Mouse (Mus musculus): ENCODE results near the gene Snx13.
A peak's percentile ranks its signal among the peaks of the same experiment; 100 is the strongest.

The Snx13 gene

DNA sequence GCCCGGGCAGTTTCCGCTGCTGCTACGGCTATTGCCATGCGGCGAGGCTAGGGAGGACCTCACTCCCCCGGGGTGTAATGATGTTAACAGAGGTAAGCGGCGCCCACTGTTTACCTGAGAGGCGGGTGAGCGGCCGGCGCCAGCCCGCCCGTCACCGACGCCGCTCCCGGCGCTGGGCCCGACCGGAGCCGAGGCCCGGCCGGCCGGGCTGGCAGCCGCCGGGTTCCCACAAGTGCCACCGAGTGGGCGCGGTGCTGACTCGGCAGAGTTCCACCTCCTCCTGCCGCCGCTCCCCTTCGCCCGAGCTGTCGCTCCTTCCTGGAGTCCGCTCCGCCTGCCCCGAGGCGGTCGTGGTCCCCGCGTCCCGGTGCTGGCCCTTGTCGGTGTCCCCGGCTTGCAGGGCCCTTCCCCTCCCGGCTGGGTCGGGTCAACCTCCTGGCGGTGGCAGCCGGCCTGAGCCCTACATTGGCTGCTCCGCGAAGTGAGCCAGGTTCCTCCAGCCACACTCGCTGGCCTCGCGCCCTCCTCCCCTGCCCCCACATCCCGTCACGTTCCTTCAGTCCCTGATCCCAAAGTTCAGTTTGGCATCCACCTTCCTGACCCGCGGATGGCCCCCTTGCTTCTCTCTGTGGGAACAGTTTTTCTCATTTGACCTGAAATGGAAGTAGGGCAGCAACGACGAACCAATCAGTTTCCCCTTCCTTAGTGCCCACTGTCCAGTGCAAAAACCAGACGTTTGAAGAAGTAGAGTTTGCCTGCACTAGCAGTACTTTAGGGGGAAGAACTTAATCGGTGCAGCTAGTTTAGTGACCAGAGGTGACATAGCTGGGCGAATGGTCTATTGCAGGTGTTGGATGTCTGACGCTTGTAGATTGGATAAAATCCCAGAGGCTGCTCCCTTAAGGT lies 587 bp downstream of the Snx13 start:
- peak; percentile 76 for DNase-seq (ENCODE audit: low spot score)

DNA sequence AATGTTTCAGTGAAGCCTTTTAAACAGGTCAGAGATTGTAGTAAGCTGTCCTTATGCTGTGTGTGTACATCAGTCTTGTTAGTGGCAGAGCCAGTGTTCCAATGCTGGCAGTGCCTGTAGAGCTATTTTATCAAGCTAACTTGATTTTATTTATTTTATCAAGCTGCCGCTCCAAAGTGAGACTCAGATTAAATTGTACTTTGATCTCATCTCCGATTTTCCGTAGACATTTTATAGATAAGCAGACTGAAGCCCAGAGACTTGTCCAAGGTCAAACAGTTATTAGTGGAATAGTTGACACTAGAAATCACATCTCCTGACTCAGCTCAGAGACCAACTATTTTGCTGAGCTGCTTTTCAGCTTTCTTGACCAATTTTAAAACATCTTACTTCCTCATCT lies 1.9 kb downstream of the Snx13 start:
- DNase-seq (ENCODE audit: low spot score) = no peak

DNA sequence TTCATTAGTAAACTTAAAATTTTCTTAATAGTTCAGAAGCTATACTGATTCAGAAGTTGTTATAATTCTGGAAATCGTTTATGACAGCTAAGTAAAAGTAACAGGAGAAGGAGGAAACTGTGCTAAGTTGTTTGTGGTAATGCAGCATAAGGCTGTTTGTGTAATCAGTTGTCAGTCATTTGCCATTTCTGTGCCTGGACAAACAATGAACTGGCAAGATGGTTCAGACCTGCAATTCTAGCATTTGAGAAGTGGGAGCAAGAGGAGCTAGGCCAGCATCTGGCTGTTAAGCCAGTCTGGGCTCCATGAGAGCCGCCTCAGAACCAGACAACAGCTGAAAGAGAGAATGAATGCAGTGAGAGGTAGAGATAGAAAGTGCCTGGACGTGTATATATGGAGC lies 3.5 kb downstream of the Snx13 start:
- no peak for DNase-seq (ENCODE audit: low spot score)

DNA sequence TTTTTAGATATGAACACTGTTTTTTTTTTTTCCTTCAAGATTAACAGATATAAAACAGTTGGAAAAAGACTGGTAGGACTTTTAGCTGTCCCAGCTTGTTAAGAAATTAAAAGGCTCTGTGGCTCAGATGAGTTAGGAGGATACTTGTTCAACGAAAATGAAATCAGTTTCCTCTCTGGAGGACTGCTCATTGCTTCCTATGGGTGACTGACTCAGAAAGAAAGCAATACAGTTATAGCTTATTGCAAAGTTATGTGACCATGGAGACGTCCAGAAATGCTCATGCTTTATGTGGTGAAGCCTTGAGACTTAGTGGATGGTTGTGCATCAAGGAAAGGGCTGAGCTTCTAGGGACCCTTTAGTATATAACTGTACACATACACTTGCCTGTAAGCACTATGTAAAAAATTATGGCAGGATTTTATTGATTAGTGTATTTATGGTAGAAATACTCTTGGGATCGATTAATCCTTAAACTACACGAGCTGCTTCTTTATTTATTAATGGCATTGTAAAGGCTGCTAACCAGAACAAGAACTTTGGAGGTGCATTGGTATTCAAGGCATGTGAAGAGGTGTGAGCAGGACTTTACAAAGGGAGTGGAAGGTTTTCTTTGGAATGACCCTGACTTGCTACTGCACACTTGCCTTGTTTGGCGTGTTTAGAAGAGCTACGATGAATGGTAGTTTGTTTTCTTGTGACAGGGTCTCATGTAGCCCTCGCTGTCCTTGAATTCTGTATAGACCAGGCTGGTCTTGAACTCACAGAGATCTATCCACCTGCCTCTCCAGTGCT lies 4.2 kb downstream of the Snx13 start:
- no peak for DNase-seq (ENCODE audit: low spot score)

DNA sequence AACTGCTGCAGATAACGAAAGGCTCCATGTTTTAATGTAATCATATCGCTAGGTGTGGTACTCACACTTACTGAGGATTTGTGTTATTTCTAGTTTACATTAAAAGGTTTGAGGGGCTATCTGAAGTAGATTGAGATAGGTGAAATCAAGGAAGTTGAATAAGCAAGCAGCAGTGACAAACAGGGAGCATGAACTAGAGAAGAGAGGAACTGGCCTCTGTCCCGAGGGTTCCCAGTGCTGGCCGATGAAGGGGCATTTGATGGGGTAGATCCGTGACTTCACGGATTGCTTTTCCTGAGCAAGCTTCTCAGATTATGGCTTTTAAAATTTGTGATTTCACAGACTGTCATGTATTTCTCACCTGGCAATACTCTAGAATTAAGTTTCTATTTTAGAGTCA lies 7.4 kb downstream of the Snx13 start:
- DNase-seq (ENCODE audit: low spot score) = no peak

DNA sequence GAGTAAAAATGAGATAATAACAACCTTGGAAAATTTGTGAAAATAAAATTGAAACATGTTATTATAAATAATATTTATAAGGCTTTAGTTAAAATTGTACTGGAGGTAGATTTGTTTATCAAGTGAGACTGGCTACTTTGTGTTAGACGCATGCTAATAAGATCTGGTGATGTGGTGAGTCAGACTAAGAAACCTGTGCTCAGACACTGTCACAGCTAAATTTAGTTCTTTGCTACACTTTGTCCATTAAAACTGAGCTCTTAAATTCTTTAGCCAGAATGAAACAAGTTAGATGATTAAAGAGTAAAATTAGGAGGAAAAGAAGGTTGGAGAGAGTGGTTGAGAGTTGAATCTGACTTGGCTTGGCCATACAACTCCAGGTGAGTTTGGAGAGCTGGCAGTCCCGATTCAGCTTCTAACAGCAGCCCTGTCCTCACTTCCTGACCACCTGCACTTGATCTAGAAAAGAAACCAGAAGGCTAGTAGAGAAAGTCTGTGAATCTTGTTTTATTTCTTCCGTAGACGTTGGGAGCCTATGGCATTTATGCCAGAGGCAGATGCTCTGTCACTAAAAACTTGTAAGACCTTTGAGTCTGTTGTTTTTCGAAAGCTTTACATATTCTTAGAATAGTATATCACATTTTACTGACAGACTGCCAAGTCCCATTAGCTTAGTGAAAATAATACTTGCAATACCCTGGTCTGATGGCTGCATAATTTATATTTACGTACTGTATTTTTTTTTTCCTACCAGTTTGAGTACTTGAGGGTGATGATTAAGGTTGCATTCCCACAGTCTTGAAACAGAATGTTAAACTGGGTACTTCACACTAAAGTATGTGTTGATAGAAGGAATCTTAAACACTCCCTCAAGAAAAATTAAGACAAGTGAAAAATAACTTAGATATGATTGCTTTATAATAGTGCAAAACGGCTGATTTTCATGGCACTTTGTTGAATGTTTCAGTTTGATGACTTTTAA lies 8.4 kb downstream of the Snx13 start:
- no peak for DNase-seq (ENCODE audit: low spot score)

DNA sequence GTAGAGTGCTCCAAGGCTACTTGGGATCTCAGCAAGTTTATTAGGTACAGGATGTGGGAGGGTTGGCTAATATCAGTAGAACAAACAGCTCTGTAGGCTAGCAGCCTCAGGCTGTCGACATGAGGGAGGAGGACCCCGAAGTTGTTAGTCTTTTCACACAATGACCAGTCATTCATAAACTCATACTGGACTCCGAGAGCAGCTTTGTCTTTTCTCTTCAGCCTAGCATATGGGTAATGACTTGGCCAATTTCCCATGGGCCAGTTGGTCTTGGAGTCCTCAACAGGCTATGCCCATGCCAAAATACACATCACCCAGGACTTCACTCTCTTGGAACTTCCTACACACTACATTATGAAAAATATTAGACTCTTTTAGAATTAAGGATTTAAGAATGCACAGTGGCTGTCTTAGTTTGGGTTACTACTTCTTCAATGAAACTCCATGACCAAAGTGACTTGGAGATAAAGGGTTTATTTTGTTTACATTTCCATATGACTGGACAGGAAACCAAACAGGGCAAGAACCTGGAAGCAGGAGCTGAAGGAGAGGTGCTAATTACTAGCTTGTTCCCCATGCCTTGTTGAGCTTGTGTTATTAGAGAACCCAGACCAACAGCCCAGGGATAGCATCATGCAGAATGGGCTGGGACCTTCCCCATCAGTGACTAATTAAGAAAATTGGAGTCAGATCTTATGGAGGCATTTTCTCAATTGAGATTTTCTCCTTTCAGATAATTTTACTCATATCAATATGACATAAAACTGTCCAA lies 16.9 kb downstream of the Snx13 start:
- DNase-seq (ENCODE audit: low spot score) = no peak

DNA sequence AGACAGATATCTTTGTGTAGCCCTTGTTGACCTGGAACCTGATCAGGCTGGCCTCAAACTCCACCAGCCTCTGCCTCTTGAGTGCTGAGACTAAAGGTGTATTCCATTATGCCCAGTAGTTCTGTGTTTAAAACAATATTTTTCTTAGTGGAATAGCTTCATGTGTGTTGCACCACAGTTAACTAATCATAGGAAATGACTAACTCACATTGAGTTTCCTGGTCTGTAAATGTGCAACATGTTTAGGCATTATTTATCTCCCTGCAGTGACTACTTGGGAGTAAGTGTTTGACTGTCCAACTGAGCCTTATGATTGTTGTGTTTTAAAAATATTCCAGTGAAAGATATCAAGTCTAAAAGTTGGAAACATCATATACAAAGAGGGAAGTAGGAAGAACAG lies 20.6 kb downstream of the Snx13 start:
- no peak for DNase-seq (ENCODE audit: low spot score)

DNA sequence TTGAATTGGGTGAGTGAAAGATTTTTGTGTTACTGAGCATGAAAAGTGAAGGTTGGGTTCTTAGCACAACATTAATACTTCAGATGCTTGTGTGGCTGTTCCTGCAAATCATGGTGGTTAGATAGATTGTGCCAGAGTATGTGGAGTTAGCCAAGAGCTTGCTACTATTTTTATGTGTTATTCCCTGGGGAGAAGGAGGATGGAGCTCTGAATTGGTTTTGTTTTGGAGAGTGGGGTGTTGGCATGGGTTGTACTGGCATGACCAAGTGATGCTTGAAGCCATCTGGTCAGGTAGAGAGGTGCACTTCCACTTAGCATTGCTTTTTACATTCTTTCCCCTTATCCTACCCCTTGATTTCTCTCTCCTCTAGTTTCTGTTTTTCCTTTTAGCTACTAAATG lies 24.4 kb downstream of the Snx13 start:
- DNase-seq (ENCODE audit: low spot score) = no peak

DNA sequence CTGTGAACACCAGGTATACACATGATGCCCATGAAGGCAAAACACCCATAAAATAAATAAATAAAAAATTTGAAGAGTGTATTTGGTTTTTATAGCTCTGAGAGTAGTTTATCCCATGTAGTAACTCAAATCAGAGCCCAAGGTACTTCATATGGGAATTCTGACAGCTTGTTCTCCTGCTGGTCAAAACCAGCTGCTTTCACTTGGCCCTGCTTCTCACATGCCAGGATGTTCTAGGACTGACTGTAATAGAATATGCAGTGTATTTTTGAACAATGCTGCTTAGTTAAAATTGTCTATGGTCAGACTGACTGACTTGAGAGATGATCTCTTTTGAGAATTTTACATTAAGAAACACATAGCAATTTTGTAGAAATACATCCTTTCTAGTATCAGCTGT lies 25.2 kb downstream of the Snx13 start:
- DNase-seq (ENCODE audit: low spot score) = no peak

DNA sequence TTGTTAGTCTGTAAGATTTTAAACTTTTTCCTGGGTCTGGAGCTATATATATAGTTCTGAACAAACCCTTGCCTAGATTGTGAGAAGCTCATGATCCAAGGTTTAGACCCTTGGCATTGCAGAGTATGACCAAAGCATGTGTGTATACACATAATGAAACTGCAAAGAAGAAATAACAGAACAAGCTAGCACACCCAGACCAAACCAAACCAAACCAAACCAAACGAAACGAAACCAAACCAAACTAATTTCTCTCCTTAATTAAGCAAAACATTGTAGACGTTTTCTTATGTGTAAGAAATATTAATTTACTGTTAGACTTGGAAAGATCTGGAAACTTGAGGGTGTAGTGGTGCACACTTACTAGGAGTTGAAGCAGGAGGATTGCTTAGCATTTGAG lies 29.0 kb downstream of the Snx13 start:
- DNase-seq (ENCODE audit: low spot score) = no peak

DNA sequence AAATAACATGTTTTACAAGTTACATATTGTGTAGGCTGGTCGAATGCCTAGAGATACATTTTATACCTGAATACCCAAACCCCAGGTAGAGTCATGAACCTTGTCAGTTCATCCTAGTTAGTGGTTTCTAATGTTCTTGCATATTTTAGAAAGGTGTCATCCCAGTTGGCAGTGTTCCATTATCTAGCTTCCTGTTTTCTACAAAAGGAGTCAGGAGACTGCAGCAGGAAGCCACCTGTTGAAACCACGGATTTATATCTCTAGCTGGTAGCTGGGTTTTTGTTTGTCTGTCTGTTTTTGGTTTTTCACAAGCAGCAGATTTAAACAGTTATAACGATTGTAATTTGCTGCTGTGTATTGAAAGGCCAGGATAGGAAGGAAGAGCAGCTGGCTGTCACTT lies 76.6 kb downstream of the Snx13 start:
- no peak for DNase-seq (ENCODE audit: low spot score)

DNA sequence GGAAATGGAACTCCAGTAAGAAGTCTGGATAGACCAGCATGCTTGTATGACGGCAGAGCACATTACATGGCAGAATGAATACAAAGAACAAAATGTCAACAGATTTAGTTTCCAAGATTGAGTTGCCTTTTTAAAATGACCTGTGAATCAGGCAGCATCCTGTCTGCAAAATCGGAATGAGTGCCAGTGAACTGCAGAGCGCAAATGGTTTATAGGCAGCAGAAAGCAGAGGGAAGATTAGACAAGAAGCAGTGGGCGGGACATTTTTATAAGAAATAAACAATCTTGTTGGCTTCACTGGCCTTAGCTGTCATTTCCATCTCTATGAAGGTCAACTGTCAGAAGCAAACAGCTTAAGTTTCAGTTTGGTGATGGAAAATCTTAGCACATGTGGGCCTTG lies 106.2 kb downstream of the Snx13 start:
- no peak for DNase-seq (ENCODE audit: low spot score)

DNA sequence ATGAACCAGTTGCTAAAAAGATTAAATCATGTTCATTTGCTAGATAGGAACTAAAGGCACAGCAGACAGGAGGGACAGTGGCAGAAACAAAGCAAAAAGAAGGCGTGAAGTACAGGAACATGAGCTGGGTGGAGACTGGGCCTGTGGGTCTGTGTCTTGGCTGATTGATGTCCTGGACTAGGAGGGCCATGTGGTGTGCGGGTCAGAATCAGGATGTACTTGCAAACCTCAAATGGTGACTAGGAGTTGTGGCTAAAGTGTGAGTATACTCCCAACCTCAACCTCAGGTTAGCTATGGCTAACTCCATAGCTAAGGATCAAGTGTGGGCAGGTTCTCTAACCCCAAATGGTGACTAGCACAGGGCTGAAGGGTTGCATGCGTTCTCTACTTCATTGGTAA lies 107.2 kb downstream of the Snx13 start:
- no peak for DNase-seq (ENCODE audit: low spot score)

DNA sequence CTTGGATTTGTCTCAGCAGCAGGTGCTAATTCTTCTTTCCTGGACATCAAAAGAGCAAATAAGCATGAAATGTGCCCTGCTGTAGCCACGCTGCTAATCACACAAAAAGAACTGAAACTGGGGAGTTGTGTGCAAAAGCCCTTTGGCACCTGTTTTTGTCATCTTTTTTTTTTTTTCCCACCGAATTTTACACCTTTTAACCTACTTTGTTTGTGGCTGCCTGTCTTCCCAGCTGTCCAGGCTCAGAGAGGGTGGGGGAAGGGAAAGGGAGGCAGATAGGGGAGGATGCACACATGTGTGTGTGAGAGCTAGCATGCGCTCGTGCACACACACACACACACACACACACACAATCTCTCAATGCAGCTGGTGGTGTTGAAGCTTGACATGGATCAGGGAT lies 110.3 kb downstream of the Snx13 start:
- DNase-seq (ENCODE audit: low spot score) = no peak

DNA sequence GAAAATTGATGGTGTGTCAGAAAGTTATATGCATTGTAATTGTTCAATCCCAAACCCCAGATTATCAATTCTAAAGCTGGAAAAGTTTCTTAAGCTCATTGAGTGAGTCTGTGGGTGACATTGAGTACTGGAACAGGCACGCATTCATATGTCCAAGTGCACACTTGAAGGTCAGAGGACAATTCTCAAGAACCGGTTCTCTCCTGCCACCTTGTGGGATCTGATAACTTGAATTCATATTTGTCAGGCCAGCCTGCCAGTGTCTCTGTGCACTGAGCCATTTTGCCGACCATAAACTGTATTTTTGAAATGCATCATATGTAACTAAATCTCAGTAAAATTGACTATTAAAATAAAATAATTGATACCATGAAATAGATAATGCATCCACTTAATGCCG lies 114.7 kb downstream of the Snx13 start:
- DNase-seq (ENCODE audit: low spot score) = no peak

DNA sequence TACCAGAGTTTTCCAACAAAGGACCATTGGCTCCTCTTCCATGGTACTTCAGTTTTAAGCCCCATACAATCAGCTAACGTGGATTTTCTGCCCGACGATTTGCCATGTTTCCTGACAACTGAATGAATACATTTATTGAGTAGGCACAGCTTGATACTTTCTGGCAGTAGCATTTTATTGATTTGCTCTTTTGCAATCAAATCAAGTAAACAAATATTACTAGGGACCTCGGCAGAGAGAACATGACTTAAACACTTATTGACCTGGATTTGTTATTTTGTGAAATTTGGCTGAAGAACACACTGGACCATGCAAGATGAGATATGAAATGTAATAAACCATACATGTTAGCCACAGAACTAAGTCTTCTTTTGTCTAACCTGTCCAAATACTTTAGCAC lies 123.3 kb downstream of the Snx13 start:
- no peak for DNase-seq (ENCODE audit: low spot score)

DNA sequence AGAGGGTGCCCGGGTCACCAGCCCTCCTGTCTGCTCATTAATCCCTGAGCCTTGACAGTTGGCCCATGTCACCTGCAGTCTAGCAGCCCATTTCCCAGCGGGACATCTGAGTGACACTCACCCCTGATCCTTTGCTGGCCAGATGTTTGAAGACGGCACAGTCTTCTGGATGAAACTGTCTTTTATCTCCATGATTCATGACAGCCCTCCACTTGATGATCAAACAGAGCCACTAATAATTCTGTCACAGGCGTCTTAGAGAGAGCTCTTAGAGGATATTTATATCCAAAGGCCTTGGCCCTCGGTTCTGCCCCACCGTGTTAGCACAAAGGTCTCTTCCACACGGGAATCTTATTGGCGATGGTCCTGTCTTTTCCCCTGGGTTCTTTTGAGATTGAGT lies 129.0 kb downstream of the Snx13 start:
- no peak for DNase-seq (ENCODE audit: low spot score)

DNA sequence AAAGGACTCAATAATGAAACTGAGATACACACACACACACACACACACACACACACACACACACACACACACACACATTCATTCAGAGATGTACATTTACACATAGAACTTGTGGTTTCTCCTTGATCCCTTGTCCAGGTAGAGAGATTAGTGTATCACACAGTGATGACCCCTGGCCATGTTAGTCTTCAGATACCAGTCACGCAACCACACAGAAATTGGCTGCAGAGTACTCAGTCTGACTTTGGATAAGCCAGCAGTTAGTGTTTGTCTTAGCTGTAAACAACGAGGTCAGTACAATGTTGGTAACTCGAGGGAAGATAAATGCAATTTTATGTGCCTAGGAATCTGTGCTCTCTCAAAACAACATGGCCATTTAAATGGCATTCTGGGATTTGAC lies 129.6 kb downstream of the Snx13 start:
- DNase-seq (ENCODE audit: low spot score) = no peak

DNA sequence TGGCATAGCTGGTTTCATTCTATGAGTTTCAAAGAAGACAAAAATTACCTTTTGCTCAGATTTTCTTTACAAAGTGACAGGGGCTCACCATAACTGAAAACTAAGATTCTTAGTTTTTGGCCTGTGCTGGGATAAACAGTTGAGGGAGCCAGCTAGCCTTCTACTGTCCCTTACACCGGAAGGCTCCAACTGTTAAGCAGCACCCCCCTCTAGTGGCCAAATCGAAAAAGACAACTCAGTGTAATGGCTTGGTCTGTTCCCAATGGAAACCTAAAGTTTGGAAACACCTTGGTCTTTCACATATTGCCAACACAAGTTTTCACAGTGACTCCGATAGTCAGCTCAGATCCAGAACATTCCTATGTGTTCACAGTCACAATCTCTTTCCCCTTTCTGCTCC lies 135.7 kb downstream of the Snx13 start:
- peak; percentile 69 for DNase-seq (ENCODE audit: low spot score)

DNA sequence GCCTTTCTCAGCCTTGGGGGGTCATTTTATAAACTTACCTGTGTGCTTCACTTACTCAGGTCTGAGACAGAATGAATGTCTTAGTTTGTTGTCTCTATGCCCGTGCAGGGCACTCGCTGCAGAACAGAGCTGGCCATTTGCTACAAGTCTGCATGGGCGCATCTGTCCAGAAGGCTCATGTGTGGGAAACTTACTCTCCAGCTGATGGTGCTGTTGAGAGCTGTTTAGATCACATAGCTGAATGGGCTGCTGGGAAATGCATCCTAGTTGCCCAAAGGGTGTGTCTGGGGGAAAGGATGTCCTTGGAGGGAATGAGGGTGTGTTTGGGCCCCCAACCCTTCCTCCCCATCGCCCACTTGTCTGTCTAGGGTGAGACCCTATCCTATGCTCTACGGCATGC lies 137.3 kb downstream of the Snx13 start:
- DNase-seq (ENCODE audit: low spot score) = no peak
